Mouse (Mus musculus) CH12.LX (cell line): ENCODE results near the gene Acaa1b. TPM values are rescaled to one million over a fixed set of nuclear protein-coding genes. Genes with fewer than 3 reads are reported as not detected.

Source experiments
- polyA plus RNA-seq: library from polyadenylated mRNA; unstranded; fragments of >175 nt; gene quantifications from 2 replicates; pipeline ENCODE4 v1.2.1, GENCODE M21; 2012; ENCODE audit warnings: low read depth; ENCODE audit not compliant: insufficient read length
- total RNA-seq, 2 experiments: library from RNA; depleted of rRNA; stranded (reverse); fragments of 300-350 nt in 1 of 2; fragments of >200 nt in 1 of 2; gene quantifications; 2 replicates each; pipeline ENCODE4 v1.2.3; 2012 to 2014

The Acaa1b gene
- total and polyA plus RNA-seq, 3 experiments: 0.17 TPM; not detected in 2

Other genes with a start within 250 kb of the Acaa1b start
- not detected in 2 replicates for gene Ctdspl, start 230.6 kb downstream of the Acaa1b start, total RNA-seq (2012; rRNA removed)
- not detected in 2 replicates for gene Ctdspl, start 230.6 kb downstream of the Acaa1b start, total RNA-seq (2014; rRNA removed)
- gene Ctdspl, start 230.6 kb downstream of the Acaa1b start, polyA plus RNA-seq: not detected in 2 replicates
- gene Vill, start 104.3 kb downstream of the Acaa1b start, total RNA-seq (2012; rRNA removed): 71.4 and 85.2 TPM in 2 replicates
- 56.7 and 57.3 TPM in 2 replicates for gene Vill, start 104.3 kb downstream of the Acaa1b start, total RNA-seq (2014; rRNA removed)
- 46.3 and 48.4 TPM in 2 replicates for gene Vill, start 104.3 kb downstream of the Acaa1b start, polyA plus RNA-seq
- 0.21 and 0.38 TPM in 2 replicates for gene Plcd1, start 63.6 kb downstream of the Acaa1b start, total RNA-seq (2012; rRNA removed)
- not detected in 2 replicates for gene Plcd1, start 63.6 kb downstream of the Acaa1b start, total RNA-seq (2014; rRNA removed)
- 0.43 and 0.59 TPM in 2 replicates for gene Plcd1, start 63.6 kb downstream of the Acaa1b start, polyA plus RNA-seq
- gene Dlec1, start 54.6 kb downstream of the Acaa1b start, total RNA-seq (2012; rRNA removed): 6.2 and 6.3 TPM in 2 replicates
- 1.3 and 1.4 TPM in 2 replicates for gene Dlec1, start 54.6 kb downstream of the Acaa1b start, total RNA-seq (2014; rRNA removed)
- gene Dlec1, start 54.6 kb downstream of the Acaa1b start, polyA plus RNA-seq: 5.9 and 6.0 TPM in 2 replicates
- not detected in 2 replicates for gene Gm47289, start 2.1 kb upstream of the Acaa1b start, total RNA-seq (2012; rRNA removed)
- not detected in 2 replicates for gene Gm47289, start 2.1 kb upstream of the Acaa1b start, total RNA-seq (2014; rRNA removed)
- gene Gm47289, start 2.1 kb upstream of the Acaa1b start, polyA plus RNA-seq: not detected in 2 replicates
- gene Slc22a13, start 52.0 kb upstream of the Acaa1b start, total RNA-seq (2012; rRNA removed): not detected in 2 replicates
- gene Slc22a13, start 52.0 kb upstream of the Acaa1b start, total RNA-seq (2014; rRNA removed): not detected in 2 replicates
- gene Slc22a13, start 52.0 kb upstream of the Acaa1b start, polyA plus RNA-seq: not detected in 2 replicates
- 22.1 and 26.3 TPM in 2 replicates for gene Oxsr1, start 165.3 kb upstream of the Acaa1b start, total RNA-seq (2012; rRNA removed)
- 36.1 and 41.2 TPM in 2 replicates for gene Oxsr1, start 165.3 kb upstream of the Acaa1b start, total RNA-seq (2014; rRNA removed)
- 31.7 and 33.3 TPM in 2 replicates for gene Oxsr1, start 165.3 kb upstream of the Acaa1b start, polyA plus RNA-seq
- gene Acaa1a, start 182.6 kb upstream of the Acaa1b start, total RNA-seq (2012; rRNA removed): 51.2 and 57.8 TPM in 2 replicates
- 22.4 and 24.8 TPM in 2 replicates for gene Acaa1a, start 182.6 kb upstream of the Acaa1b start, total RNA-seq (2014; rRNA removed)
- gene Acaa1a, start 182.6 kb upstream of the Acaa1b start, polyA plus RNA-seq: 24.4 and 30.9 TPM in 2 replicates
- gene Myd88, start 184.3 kb upstream of the Acaa1b start, total RNA-seq (2012; rRNA removed): 22.7 and 33.4 TPM in 2 replicates
- gene Myd88, start 184.3 kb upstream of the Acaa1b start, total RNA-seq (2014; rRNA removed): 14.3 and 14.7 TPM in 2 replicates
- 51.3 and 53.6 TPM in 2 replicates for gene Myd88, start 184.3 kb upstream of the Acaa1b start, polyA plus RNA-seq
- gene Xylb, start 200.3 kb upstream of the Acaa1b start, total RNA-seq (2012; rRNA removed): 4.8 and 5.9 TPM in 2 replicates
- 1.8 and 2.5 TPM in 2 replicates for gene Xylb, start 200.3 kb upstream of the Acaa1b start, total RNA-seq (2014; rRNA removed)
- gene Xylb, start 200.3 kb upstream of the Acaa1b start, polyA plus RNA-seq: 6.4 and 7.1 TPM in 2 replicates
- not detected in 2 replicates for gene Slc22a14, start 208.5 kb upstream of the Acaa1b start, total RNA-seq (2012; rRNA removed)
- gene Slc22a14, start 208.5 kb upstream of the Acaa1b start, total RNA-seq (2014; rRNA removed): not detected in 2 replicates
- gene Slc22a14, start 208.5 kb upstream of the Acaa1b start, polyA plus RNA-seq: not detected in 2 replicates
- 1.0 and 1.5 TPM in 2 replicates for gene Acvr2b, start 245.0 kb upstream of the Acaa1b start, total RNA-seq (2012; rRNA removed)
- 0.30 and 0.39 TPM in 2 replicates for gene Acvr2b, start 245.0 kb upstream of the Acaa1b start, total RNA-seq (2014; rRNA removed)
- 0.44 and 0.66 TPM in 2 replicates for gene Acvr2b, start 245.0 kb upstream of the Acaa1b start, polyA plus RNA-seq